Mouse (Mus musculus) WW6 (cell line): ENCODE data around the gene Gabrb1.
A peak's percentile ranks its signal among the peaks of the same experiment; 100 is the strongest.

ENCODE experiments used
- DNase-seq: peaks from one replicate; pipeline ENCODE4 v3.0.0-alpha.2; 2013; ENCODE audit warnings: low read depth, low spot score

The Gabrb1 gene

GRCm38 (mm10) chr5:71657482-71658114 is at the start of gene Gabrb1:
TSS of gene Gabrb1 (plus strand) at chr5:71658113.
- DNase-seq = no peak

GRCm38 (mm10) chr5:71608735-71609134 is 49.2 kb upstream of the Gabrb1 start:
- DNase-seq = no peak

- DNase-seq = no peak
Observed at GRCm38 (mm10) chr5:71614311-71614710, 43.6 kb upstream of the Gabrb1 start.

- no peak for DNase-seq
Observed at GRCm38 (mm10) chr5:71616734-71617133, 41.2 kb upstream of the Gabrb1 start.

DNA sequence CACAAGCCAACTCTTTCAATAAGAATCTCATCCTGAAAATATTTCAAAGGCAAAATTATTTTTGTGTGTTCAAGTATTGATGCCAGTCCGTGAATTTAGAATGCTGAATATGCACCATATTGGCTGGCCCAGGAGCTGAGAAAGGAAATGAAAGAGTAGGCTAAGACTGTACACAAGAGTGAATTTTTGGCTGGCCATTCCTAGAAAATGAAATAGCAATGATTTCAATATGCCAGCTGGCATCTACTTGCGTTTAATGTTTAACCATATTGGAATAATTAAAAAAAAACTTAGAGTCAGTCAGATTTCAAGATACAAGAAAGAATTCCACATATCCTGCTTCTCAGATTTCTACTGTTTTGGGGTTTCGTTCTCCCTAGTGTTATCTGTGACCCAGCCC is 30.1 kb upstream of the Gabrb1 start:
- DNase-seq = no peak

DNA sequence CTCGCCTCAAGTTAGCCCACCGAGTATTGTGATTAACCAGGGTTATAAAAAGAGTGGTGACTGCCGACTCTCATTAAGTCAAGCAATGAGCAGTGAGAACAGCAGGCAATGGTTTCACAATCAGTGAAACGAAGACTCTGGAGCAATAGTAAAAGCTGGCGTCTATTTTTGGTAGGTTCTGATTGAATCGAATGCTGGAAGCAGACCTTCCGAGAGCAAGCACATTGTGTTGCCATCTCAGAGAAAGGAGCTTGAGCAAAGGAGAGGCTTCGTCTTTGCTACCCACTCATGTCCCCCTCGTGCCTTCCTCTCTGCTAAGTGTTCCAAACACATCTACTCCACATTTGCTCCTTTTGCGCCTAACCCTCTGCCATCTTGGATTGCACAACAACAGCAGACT is 18.1 kb upstream of the Gabrb1 start:
- DNase-seq = no peak

- DNase-seq = no peak
Observed at GRCm38 (mm10) chr5:71648108-71648507, 9.8 kb upstream of the Gabrb1 start.

DNA sequence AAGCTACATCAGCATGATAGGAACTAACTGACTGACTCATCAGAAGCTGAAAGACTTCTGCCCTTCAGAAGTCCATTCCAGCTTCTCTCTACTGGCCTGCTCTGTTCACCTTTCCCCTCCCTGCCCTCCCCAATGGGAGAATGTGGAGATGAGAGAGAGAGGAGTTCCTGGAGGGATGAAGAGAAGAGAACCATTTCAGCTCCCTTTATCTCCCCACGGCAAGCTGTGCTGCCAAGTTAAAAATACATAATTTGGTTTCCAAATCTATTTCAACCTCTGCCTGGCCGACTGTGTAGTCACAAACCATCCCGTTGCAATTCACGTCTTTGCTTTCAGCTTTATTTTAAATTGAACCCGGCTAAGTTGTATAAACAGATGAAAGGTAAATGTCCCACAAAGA is 3.9 kb upstream of the Gabrb1 start:
- no peak for DNase-seq

DNA sequence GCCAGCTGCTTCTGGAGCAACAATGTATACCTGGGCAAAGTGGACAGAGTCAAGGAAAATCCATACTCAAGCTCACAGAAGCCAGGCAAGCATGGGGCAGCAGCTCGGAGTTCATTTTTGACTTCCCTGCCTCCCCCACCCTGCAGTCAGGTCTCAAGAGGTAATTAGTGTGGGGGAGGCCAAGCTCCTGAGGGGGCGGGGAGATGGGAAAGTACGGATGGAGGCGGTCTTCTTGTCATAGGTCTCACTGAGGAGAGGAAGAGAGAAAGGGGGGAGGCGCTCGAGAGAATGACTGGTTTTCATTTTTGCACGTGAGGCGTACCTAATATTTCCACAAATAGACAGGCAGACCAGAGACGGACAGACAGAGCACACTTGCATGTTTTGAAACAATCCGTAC is 1.1 kb upstream of the Gabrb1 start:
- DNase-seq = no peak

DNA sequence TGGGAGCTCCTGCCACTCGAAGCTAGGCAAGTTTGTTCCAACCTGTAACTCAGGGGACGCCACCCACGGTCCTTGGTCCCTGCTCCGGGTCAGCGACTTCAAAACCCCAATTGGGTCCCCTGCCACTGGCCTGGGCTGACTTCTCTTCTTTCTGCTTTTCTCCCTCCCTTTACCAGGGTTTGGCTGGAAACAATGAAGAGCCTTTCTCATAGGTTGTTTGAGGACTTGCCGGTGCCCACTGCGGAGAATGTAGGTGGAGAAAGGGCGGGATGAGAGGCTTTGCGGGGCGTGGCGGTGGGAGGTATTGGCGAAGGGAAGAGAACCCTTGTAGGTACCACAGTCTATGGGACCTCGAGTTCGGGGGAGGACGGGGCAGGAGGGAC is 193 bp downstream of the Gabrb1 start, which contains the start of gene Gabra4:
Gabra4 (minus strand) TSS at position 194 of the 383 bp plus-strand sequence.
- DNase-seq = no peak

DNA sequence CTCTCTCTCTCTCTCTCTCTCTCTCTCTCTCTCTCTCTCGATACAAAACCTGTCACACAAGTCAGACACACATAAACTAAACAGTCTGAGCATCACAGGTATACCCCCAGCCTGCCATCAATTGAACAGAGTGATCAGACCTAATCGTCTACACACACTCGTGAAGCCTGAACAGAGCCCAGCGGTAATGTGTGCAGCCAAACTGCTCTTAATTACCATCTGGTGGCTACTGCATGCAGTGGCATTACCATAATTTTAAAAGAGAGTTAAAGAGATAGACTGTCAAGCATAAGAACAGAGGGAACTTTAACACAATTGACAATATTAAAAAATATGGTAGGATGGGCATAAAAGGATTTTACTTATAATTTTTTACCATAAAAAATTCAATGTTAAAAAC is 7.7 kb downstream of the Gabrb1 start:
- DNase-seq = no peak

DNA sequence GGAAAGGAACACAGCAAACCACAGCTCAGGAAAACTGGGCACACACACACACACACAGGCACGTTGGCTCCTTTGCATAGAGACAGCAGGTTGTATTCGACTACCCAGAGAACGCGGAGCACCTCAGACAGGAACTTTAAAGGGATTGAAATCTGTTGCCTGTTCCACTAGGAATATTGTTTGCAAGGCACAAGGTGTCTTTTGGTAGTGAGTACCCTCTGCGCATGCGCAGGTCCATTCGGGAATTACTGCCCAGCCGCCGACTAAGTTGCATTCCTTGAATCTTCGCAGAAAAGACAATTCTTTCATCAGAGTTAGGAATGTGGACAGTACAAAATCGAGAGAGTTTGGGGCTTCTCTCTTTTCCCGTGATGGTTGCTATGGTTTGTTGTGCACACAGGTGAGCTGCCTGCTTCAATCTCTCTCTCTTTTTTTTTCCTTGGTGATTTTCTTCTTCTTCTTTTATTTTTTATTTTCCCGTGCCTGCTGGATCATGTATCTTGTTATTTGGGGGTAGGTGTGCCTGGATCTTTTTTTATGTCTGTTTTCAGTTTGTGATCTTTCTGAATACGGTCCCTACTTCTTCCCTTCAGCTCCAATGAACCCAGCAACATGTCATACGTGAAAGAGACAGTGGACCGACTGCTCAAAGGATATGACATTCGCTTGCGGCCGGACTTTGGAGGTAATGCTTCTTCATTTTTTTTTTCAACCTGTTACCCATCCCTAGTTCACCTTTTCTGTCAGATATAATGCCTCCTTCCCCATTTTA is 42.0 kb downstream of the Gabrb1 start:
- no peak for DNase-seq

DNA sequence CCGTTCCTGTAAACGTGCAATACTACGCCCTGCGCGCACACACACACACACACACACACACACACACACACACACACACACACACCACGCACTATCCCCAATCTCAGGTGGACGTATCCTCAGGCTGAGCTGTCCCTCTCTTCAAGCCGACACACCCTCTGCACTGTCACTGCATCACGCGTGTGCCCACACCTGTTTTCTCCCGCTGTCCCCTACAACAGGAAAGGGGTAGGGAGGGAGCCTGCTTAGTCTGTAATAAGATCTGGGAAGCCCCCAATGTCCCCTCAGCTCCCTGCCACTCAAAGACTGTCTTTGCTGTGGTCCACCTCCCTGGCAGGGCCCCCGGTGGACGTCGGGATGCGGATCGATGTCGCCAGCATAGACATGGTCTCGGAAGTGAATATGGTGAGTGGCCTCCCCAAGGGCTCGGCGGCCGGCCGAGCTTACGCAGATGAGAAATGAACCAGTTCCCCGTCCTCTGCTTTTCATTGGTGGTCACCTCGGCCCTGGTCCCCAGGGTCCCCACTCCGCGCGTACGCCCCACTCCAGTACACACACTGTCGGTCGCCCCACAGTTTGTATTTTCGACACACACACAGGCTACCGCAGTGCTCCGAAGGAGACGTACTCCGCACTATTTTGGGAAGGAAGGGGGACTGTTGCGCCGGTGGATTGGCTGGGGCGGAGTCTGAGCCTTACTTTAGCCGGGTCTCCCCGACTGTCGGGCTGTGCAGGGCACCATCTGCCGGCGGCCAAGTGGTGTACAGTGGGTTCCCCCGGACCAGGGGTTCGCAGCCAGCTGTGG is 42.8 kb downstream of the Gabrb1 start:
- DNase-seq = peak; percentile 52

- no peak for DNase-seq
Observed at GRCm38 (mm10) chr5:71701273-71701614, 43.3 kb downstream of the Gabrb1 start.

DNA sequence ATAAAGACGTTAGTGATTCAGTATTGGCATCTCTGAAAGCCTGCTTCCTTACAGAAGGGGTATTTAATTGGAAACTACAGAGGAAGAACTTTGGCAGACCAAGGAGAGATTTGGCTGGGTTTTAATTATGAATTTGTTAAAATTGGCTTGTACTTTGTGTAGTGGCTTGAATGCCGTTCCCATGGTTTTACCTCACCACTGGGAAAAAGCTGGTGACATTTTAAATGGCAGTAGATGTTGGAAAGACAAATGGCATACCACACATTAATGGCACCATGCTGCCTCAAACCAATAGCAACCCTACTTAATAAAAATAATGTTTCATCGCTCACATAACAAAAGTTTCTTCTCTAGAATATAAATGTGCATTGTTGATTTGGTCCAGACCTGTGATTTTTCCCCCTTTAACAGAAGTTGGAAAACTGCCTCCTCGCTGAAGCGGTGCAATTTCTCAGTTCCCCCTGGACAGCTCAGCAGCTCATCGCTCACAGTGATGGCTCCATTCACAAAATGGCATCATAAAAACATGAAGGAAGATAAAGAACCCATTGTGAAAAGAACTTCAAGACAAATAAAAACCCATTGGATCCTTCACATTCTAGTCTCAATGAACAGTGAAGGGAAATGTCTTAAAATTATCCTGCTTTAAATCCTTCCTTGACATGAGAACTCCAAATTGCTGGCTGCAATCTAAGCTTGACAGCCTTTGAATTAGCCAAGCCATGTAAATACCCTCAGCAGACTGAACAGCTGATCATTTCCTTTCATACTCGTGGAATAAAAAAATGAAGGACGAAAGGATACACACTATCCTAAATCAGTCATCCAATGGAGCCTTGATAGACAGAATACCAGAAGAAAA is 75.2 kb downstream of the Gabrb1 start:
- DNase-seq = no peak

- no peak for DNase-seq
Observed at GRCm38 (mm10) chr5:71747411-71747810, 89.5 kb downstream of the Gabrb1 start.

- DNase-seq = no peak
Observed at GRCm38 (mm10) chr5:71753966-71754365, 96.1 kb downstream of the Gabrb1 start.

- DNase-seq = no peak
Observed at GRCm38 (mm10) chr5:71761105-71761504, 103.2 kb downstream of the Gabrb1 start.

- no peak for DNase-seq
Observed at GRCm38 (mm10) chr5:71781514-71782179, 123.7 kb downstream of the Gabrb1 start.

- no peak for DNase-seq
Observed at GRCm38 (mm10) chr5:71822862-71823261, 164.9 kb downstream of the Gabrb1 start.

DNA sequence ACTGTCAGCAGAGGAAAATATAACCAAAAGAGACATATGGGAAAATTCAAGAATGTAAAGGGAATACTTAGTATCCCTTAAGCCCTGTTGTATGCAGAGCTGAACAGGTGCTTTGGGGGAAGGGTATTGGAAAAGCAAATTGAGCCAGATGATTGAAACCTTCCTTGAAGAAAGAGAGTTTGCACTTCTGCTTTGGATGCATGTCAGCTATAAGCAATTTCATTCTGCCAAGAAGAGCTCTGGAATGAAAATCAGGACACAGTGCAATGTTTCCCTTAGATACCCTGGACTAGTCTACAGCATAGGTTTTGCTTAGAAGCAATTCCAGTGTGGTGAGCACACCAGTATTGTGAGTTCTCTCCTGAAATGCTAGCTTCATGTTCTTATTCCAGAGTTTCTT is 170.4 kb downstream of the Gabrb1 start:
- no peak for DNase-seq
